Mouse (Mus musculus) erythroblast, embryonic 14.5 days (primary cell): ENCODE results near the gene R3hdm1.

Source experiments
- GATA1 ChIP-seq: IDR thresholded peaks from 2 replicates; pipeline ENCODE4 v1.6.1; 2012; ENCODE audit warnings: low read length, inconsistent platforms, mixed read lengths
- TAL1 ChIP-seq: IDR thresholded peaks from 3 replicates; pipeline ENCODE4 v1.6.1; 2012; ENCODE audit warnings: low read length, inconsistent platforms, mixed read lengths

DNA sequence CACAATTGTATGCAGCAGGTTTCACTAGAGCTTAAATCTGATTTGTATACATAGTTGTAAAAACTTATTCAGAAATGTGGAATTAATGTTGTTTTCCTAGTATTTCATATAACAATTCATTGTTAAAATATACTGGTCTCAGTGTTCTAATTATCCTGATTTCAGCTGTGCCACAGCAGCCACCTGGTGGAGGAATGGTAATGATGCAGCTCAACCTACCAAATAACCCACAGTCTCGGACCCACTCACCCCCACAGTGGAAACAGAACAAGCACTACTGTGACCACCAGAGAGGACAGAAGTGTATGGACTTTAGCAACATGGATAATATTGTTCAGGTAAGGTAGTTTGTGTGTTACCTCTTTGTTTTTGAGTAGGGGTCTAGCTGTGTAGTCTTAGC lies 120.2 kb downstream of the R3hdm1 start:
- TF ChIP-seq GATA1 (no peak), TAL1 (no peak)
